Mouse (Mus musculus): ENCODE measurements at regions not wholly inside any gene's neighbourhood (a gene's known extent, or its start where the extent isn't known, plus 50 kb on each side); places are given as distances from the start of the nearest gene placed in this dataset.

GRCm38 (mm10) chr16:73556940-73557339, 854.7 kb downstream of the Robo2 start:
- no peak for TF ChIP-seq TAL1 (IDR thresholded peaks at IDR 0.05; ENCODE audit: low read length)
- no peak for TF ChIP-seq GATA1 (IDR thresholded peaks at IDR 0.05; ENCODE audit: low read length)
